Mouse (Mus musculus) MEL (cell line): ENCODE measurements at regions not wholly inside any gene's neighbourhood (a gene's known extent, or its start where the extent isn't known, plus 50 kb on each side); places are given as distances from the start of the nearest gene placed in this dataset.

Experiments
- DNase-seq: peaks from one replicate; pipeline ENCODE4 v3.0.0; 2011; ENCODE audit warnings: low read depth, low spot score
- H3K27ac ChIP-seq: 2 replicates; pipeline ENCODE4 v1.5.1; 2012; ENCODE audit warnings: low read depth, mild to moderate bottlenecking, control low read depth, low read length, moderate library complexity; ENCODE audit not compliant: control insufficient read depth
- H3K27me3 ChIP-seq, 2 experiments: fragments of 150-350 bp in 1 of 2; sonication (generic) in 1 of 2; 2 replicates each; pipeline ENCODE4 v1.6.1; 2012; ENCODE audit warnings: low read length in 2 of 2, mild to moderate bottlenecking in 2 of 2, improper control_type of control experiment in 1 of 2, moderate library complexity in 1 of 2; ENCODE audit not compliant: insufficient read depth in 2 of 2, control insufficient read depth in 1 of 2
- H3K36me3 ChIP-seq, 2 experiments: 2 replicates each; pipeline ENCODE4 v1.6.1; 2012 to 2014; ENCODE audit warnings: low read length in 2 of 2, improper control_type of control experiment in 1 of 2, inconsistent platforms in 1 of 2, mild to moderate bottlenecking in 1 of 2; ENCODE audit not compliant: insufficient read depth in 2 of 2, control insufficient read depth in 1 of 2
- H3K4me1 ChIP-seq, 2 experiments: fragments of 150-350 bp in 1 of 2; sonication (generic) in 1 of 2; 2 replicates each; pipeline ENCODE4 v1.6.1; 2012; ENCODE audit warnings: low read length in 2 of 2, improper control_type of control experiment in 1 of 2, mild to moderate bottlenecking in 1 of 2; ENCODE audit not compliant: insufficient read depth in 2 of 2, control insufficient read depth in 1 of 2
- H3K4me3 ChIP-seq, 2 experiments: fragments of 150-350 bp in 1 of 2; sonication (generic) in 1 of 2; 2 replicates each; pipeline ENCODE4 v1.5.1; 2012; ENCODE audit warnings: low read depth in 2 of 2, low read length in 2 of 2, mild to moderate bottlenecking in 2 of 2, moderate library complexity in 2 of 2, control low read depth in 1 of 2, improper control_type of control experiment in 1 of 2; ENCODE audit not compliant: control insufficient read depth in 1 of 2, insufficient read depth in 1 of 2
- H3K79me2 ChIP-seq: 2 replicates; pipeline ENCODE4 v1.6.1; 2012; ENCODE audit warnings: mild to moderate bottlenecking, low read length, moderate library complexity; ENCODE audit not compliant: control insufficient read depth, poor library complexity, insufficient read depth
- H3K9ac ChIP-seq: 2 replicates; pipeline ENCODE4 v1.6.1; 2012; ENCODE audit warnings: low read depth, mild to moderate bottlenecking, control low read depth, low read length, moderate library complexity; ENCODE audit not compliant: control insufficient read depth, poor library complexity, severe bottlenecking
- H3K9me3 ChIP-seq: fragments of 150-350 bp; sonication (generic); replicated peaks from 2 replicates; pipeline ENCODE4 v1.6.1; 2012; ENCODE audit warnings: mild to moderate bottlenecking, low read length, improper control_type of control experiment, moderate library complexity; ENCODE audit not compliant: insufficient read depth
- BHLHE40 ChIP-seq: IDR thresholded peaks from 2 replicates; pipeline ENCODE4 v1.6.1; 2012; ENCODE audit warnings: low read depth, mild to moderate bottlenecking, inconsistent platforms, low read length, improper control_type of control experiment, borderline replicate concordance
- CHD1 ChIP-seq: IDR thresholded peaks from 2 replicates; pipeline ENCODE4 v1.6.1; 2012; ENCODE audit warnings: low read depth, mild to moderate bottlenecking, inconsistent platforms, low read length, improper control_type of control experiment
- CHD2 ChIP-seq: IDR thresholded peaks from 2 replicates; pipeline ENCODE4 v1.6.1; 2011; ENCODE audit warnings: low read length, improper control_type of control experiment
- E2F4 ChIP-seq: IDR thresholded peaks from 2 replicates; pipeline ENCODE4 v1.6.1; 2011; ENCODE audit warnings: low read depth, low read length, improper control_type of control experiment, borderline replicate concordance
- ELF1 ChIP-seq: IDR thresholded peaks from 2 replicates; pipeline ENCODE4 v1.6.1; 2014; ENCODE audit warnings: low read depth, mild to moderate bottlenecking, inconsistent platforms, low read length, improper control_type of control experiment, moderate library complexity
- EP300 ChIP-seq, 2 experiments: IDR thresholded peaks; 2 replicates each; pipeline ENCODE4 v1.6.1; 2011; ENCODE audit warnings: improper control_type of control experiment in 2 of 2, low read length in 2 of 2, low read depth in 1 of 2, mild to moderate bottlenecking in 1 of 2
- HCFC1 ChIP-seq: IDR thresholded peaks from 2 replicates; pipeline ENCODE4 v1.6.1; 2012; ENCODE audit warnings: low read depth, mild to moderate bottlenecking, inconsistent platforms, low read length, improper control_type of control experiment, moderate library complexity
- KAT2A ChIP-seq: conservative IDR thresholded peaks from 2 replicates; pipeline ENCODE4 v1.6.1; 2012; ENCODE audit warnings: low read depth, low read length, improper control_type of control experiment, inconsistent platforms
- MAX ChIP-seq: IDR thresholded peaks from 2 replicates; pipeline ENCODE4 v1.6.1; 2011; ENCODE audit warnings: low read length, improper control_type of control experiment
- MYC ChIP-seq: IDR thresholded peaks from 2 replicates; pipeline ENCODE4 v1.6.1; 2011; ENCODE audit warnings: low read depth, mild to moderate bottlenecking, low read length, improper control_type of control experiment, moderate library complexity
- NRF1 ChIP-seq: IDR thresholded peaks from 2 replicates; pipeline ENCODE4 v1.6.1; 2014; ENCODE audit warnings: low read depth, mild to moderate bottlenecking, inconsistent platforms, low read length, improper control_type of control experiment, moderate library complexity; ENCODE audit not compliant: poor library complexity, insufficient read depth, severe bottlenecking
- POLR2A ChIP-seq, 2 experiments: IDR thresholded peaks; 2 replicates each; pipeline ENCODE4 v1.6.1; 2011 to 2012; ENCODE audit warnings: low read length in 2 of 2, mild to moderate bottlenecking in 2 of 2, control low read depth in 1 of 2, improper control_type of control experiment in 1 of 2, low read depth in 1 of 2, moderate library complexity in 1 of 2; ENCODE audit not compliant: control insufficient read depth in 1 of 2, insufficient read depth in 1 of 2, poor library complexity in 1 of 2
- POLR2AphosphoS5 ChIP-seq: IDR thresholded peaks from 2 replicates; pipeline ENCODE4 v1.6.1; 2012; ENCODE audit warnings: low read depth, borderline replicate concordance, mild to moderate bottlenecking, inconsistent platforms, low read length, moderate library complexity, mixed read lengths
- RAD21 ChIP-seq: IDR thresholded peaks from 2 replicates; pipeline ENCODE4 v1.6.1; 2011; ENCODE audit warnings: mild to moderate bottlenecking, low read depth, low read length, improper control_type of control experiment
- RCOR1 ChIP-seq: IDR thresholded peaks from 2 replicates; pipeline ENCODE4 v1.6.1; 2012; ENCODE audit warnings: low read depth, mild to moderate bottlenecking, inconsistent platforms, low read length, improper control_type of control experiment
- UBTF ChIP-seq: IDR thresholded peaks from 2 replicates; pipeline ENCODE4 v1.6.1; 2012; ENCODE audit warnings: low read depth, mild to moderate bottlenecking, inconsistent platforms, low read length, improper control_type of control experiment, moderate library complexity, borderline replicate concordance; ENCODE audit not compliant: insufficient read depth
- USF1 ChIP-seq: IDR thresholded peaks from 2 replicates; pipeline ENCODE4 v1.6.1; 2014; ENCODE audit warnings: low read depth, mild to moderate bottlenecking, inconsistent platforms, low read length, improper control_type of control experiment, moderate library complexity
- USF2 ChIP-seq, 2 experiments: IDR thresholded peaks; 2 replicates each; pipeline ENCODE4 v1.6.1; 2011 to 2012; ENCODE audit warnings: improper control_type of control experiment in 2 of 2, low read length in 2 of 2, borderline replicate concordance in 1 of 2, inconsistent platforms in 1 of 2, low read depth in 1 of 2, mild to moderate bottlenecking in 1 of 2; ENCODE audit not compliant: insufficient read depth in 1 of 2
- ZC3H11A ChIP-seq: IDR thresholded peaks from 2 replicates; pipeline ENCODE4 v1.6.1; 2012; ENCODE audit warnings: low read depth, mild to moderate bottlenecking, inconsistent platforms, low read length, improper control_type of control experiment
- ZKSCAN1 ChIP-seq: IDR thresholded peaks from 2 replicates; pipeline ENCODE4 v1.6.1; 2012; ENCODE audit warnings: low read depth, mild to moderate bottlenecking, inconsistent platforms, low read length, improper control_type of control experiment, moderate library complexity
- ZMIZ1 ChIP-seq: IDR thresholded peaks from 2 replicates; pipeline ENCODE4 v1.6.1; 2012; ENCODE audit warnings: low read depth, mild to moderate bottlenecking, inconsistent platforms, low read length, improper control_type of control experiment, moderate library complexity

- Histone ChIP-seq H3K9me3 (no peaks in the 10 kb centered on the region), H3K4me3 (no peak overlapping the region), H3K9ac (no peak overlapping the region), H3K27ac (no peak overlapping the region), H3K4me1 (no peaks in the 10 kb centered on the region), H3K36me3 (no peaks in the 10 kb centered on the region), H3K27me3 (peaks cover 0 to 1% of the 10 kb centered on the region in 2 experiments; a peak in 2 of 4 replicates), H3K79me2 (no peaks in the 10 kb centered on the region)
- no peak for DNase-seq
- no peak for TF ChIP-seq RCOR1
These were observed 1161.2 kb downstream of the 4930447A16Rik start for GRCm38 (mm10) chr15:38586594-38586993.

GRCm38 (mm10) chr15:38588268-38588667 is 1162.9 kb downstream of the 4930447A16Rik start:
- H3K9ac ChIP-seq = no peak overlapping the region
- H3K79me2 ChIP-seq = no peaks in the 10 kb centered on the region
- no peak for DNase-seq
- H3K4me3 ChIP-seq = no peak overlapping the region
- H3K27ac ChIP-seq = no peak overlapping the region
- H3K4me1 ChIP-seq = no peaks in the 10 kb centered on the region
- no peak for TF ChIP-seq BHLHE40
- H3K27me3 ChIP-seq = peaks cover 0 to 1% of the 10 kb centered on the region in 2 experiments; a peak in 2 of 4 replicates
- no peaks in the 10 kb centered on the region for H3K36me3 ChIP-seq
- H3K9me3 ChIP-seq = no peaks in the 10 kb centered on the region

- no peak for TF ChIP-seq CHD2
- no peaks in the 10 kb centered on the region for H3K79me2 ChIP-seq
- no peak for DNase-seq
- H3K27ac ChIP-seq = no peak overlapping the region
- H3K27me3 ChIP-seq = peaks cover 0 to 2% of the 10 kb centered on the region in 2 experiments; a peak in 1 of 4 replicates
- no peaks in the 10 kb centered on the region for H3K4me1 ChIP-seq
- H3K9me3 ChIP-seq = no peaks in the 10 kb centered on the region
- H3K9ac ChIP-seq = no peak overlapping the region
- H3K36me3 ChIP-seq = no peaks in the 10 kb centered on the region
- no peak overlapping the region for H3K4me3 ChIP-seq
These were observed 1163.7 kb downstream of the 4930447A16Rik start for GRCm38 (mm10) chr15:38589010-38589409.

- Histone ChIP-seq H3K9ac (no peak overlapping the region), H3K79me2 (no peaks in the 10 kb centered on the region), H3K36me3 (no peaks in the 10 kb centered on the region), H3K27me3 (peaks cover 0 to 6% of the 10 kb centered on the region in 2 experiments; a peak in 2 of 4 replicates), H3K9me3 (no peaks in the 10 kb centered on the region), H3K4me3 (no peak overlapping the region), H3K27ac (no peak overlapping the region), H3K4me1 (no peaks in the 10 kb centered on the region)
- DNase-seq = no peak
- TF ChIP-seq RAD21 (no peak), POLR2A (IDR thresholded peaks at IDR 0.05; ENCODE audit: control insufficient read depth in 1 of 2, insufficient read depth in 1 of 2, low read depth in 1 of 2, low read length in 2 of 2, poor library complexity in 1 of 2) (no peak), UBTF (no peak), E2F4 (no peak), KAT2A (no peak), POLR2AphosphoS5 (no peak), HCFC1 (no peak), NRF1 (no peak), ZKSCAN1 (no peak), USF1 (no peak), ZC3H11A (no peak), CHD1 (no peak), EP300 (IDR thresholded peaks at IDR 0.05; ENCODE audit: low read depth in 1 of 2, low read length in 2 of 2) (no peak), MAX (no peak), ELF1 (no peak), MYC (no peak), USF2 (IDR thresholded peaks at IDR 0.05; ENCODE audit: borderline replicate concordance in 1 of 2, insufficient read depth in 1 of 2, low read depth in 1 of 2, low read length in 2 of 2) (no peak), ZMIZ1 (no peak)
These were observed 1164.3 kb downstream of the 4930447A16Rik start for GRCm38 (mm10) chr15:38589675-38590074.
